ENCODE assay signal across 19 mouse cellular contexts in the genomic region with DNA sequence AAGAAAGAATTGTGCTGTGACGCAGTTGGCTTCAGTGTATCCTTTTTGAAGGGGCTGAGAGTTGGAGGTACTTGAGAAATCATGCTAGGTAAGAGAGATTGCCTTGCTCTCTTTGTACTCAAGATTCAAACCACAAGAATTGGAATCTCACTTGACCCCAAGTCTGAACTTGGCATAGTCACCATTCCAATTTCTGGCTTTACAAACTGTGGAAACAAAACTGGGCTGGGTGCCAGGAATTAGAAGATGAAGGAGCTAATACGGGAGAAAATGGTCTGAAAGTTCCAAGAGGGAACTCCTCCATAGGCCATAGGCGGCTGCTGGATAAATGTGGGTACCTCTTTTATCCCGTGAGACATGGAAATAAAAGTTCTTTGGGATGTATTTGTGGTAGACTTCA.
DNase-seq lines count a peak whose midpoint lies in the region; ATAC-seq and TF ChIP-seq lines count a peak whose summit lies in the region.
"Had no signal": no experiment of that assay in that cellular context is flagged by ENCODE, and none has a peak within 500 bp of the region (broad histone marks: within the 10 kb centered on the region; RNA-seq: fewer than 3 reads in every experiment).

No protein-coding gene starts in this region.

- no peaks in the 10 kb centered on the region for H3K9me3 ChIP-seq in lung, embryonic 16.5 days (ENCODE audit: control insufficient read depth, low read length)
- H3K9me3 ChIP-seq: heart, embryonic 13.5 days; hindbrain, embryonic 12.5 days; liver, embryonic 12.5 days; neural tube, embryonic 12.5 days had no signal

- DNase-seq in kidney, adult 9 months, result peak; percentile 4
- no peak for DNase-seq in kidney, postnatal 10 days
- no peak for DNase-seq in lung, adult 18-20 months
- peak; percentile 45 for DNase-seq in brain, embryonic 14.5 days (ENCODE audit: low read depth)
- peak; percentile 7 for DNase-seq in lung, postnatal 36 days
- no peak for DNase-seq in testis, postnatal 10 days (ENCODE audit: low spot score)
- DNase-seq: adrenal gland, postnatal 36 days; cerebellum, adult 18-20 months; forebrain, postnatal 0 days; gastrocnemius, postnatal 14 days; heart, adult 18-20 months; heart, postnatal 14 days; kidney, adult 11 months; midbrain, embryonic 14.5 days had no signal

- no peak overlapping the region for H3K4me3 ChIP-seq in lung, embryonic 16.5 days (ENCODE audit: low read length)
- H3K4me3 ChIP-seq: heart, embryonic 13.5 days; hindbrain, embryonic 12.5 days; liver, embryonic 12.5 days; neural tube, embryonic 12.5 days had no signal

- no peak overlapping the region for H3K27ac ChIP-seq in lung, embryonic 16.5 days (ENCODE audit: low read length)
- H3K27ac ChIP-seq: heart, embryonic 13.5 days; hindbrain, embryonic 12.5 days; liver, embryonic 12.5 days; neural tube, embryonic 12.5 days had no signal

- no peak overlapping the region for H3K4me2 ChIP-seq in lung, embryonic 16.5 days (ENCODE audit: low read depth, low read length)
- H3K4me2 ChIP-seq: heart, embryonic 13.5 days; hindbrain, embryonic 12.5 days; liver, embryonic 12.5 days; neural tube, embryonic 12.5 days had no signal

- H3K36me3 ChIP-seq in lung, embryonic 16.5 days (ENCODE audit: control insufficient read depth, insufficient read depth, low read length), result no peaks in the 10 kb centered on the region
- H3K36me3 ChIP-seq: heart, embryonic 13.5 days; hindbrain, embryonic 12.5 days; liver, embryonic 12.5 days; neural tube, embryonic 12.5 days had no signal

- WGBS in lung, embryonic 16.5 days, result 28% methylated on average over 4 of the region's 4 CpGs

- ATAC-seq in lung, embryonic 16.5 days (ENCODE audit: low read depth), result peak; percentile 58; the same call in 1 of the 2 replicates
- ATAC-seq: forebrain, postnatal 0 days; liver, embryonic 12.5 days had no signal

- TF ChIP-seq POLR2A in brain, embryonic 14.5 days (IDR thresholded peaks at IDR 0.05; ENCODE audit: borderline replicate concordance, extremely low read depth, insufficient read depth, insufficient read length, poor library complexity, severe bottlenecking), result no peak

- H3K27me3 ChIP-seq in lung, embryonic 16.5 days (ENCODE audit: control insufficient read depth, insufficient read depth, low read depth, low read length), result no peaks in the 10 kb centered on the region
- H3K27me3 ChIP-seq: heart, embryonic 13.5 days; neural tube, embryonic 12.5 days had no signal

- H3K4me1 ChIP-seq in lung, embryonic 16.5 days (replicated peaks; ENCODE audit: control insufficient read depth, insufficient read depth, low read length), result peaks cover 12% of the 10 kb centered on the region
- H3K4me1 ChIP-seq: liver, embryonic 12.5 days had no signal

- no peak for TF ChIP-seq CTCF in brain, embryonic 14.5 days (IDR thresholded peaks at IDR 0.05; ENCODE audit: borderline replicate concordance, extremely low read depth, insufficient read depth, insufficient read length)

- H3K9ac ChIP-seq in lung, embryonic 16.5 days (ENCODE audit: low read length), result no peak overlapping the region
- H3K9ac ChIP-seq: forebrain, postnatal 0 days; heart, embryonic 13.5 days; hindbrain, embryonic 12.5 days; liver, embryonic 12.5 days; neural tube, embryonic 12.5 days had no signal

Comparison
In these comparisons a context has a peak if more than half of its experiments do, and no peak if none do; other contexts are left out.
1. DNase-seq: peak in kidney, adult 9 months (single experiment), brain, embryonic 14.5 days (single experiment) and lung, postnatal 36 days (single experiment); none in kidney, postnatal 10 days (single experiment), lung, adult 18-20 months (0 of 2) and testis, postnatal 10 days (single experiment).